ENCODE assay signal across 8 mouse cellular contexts in the genomic region with DNA sequence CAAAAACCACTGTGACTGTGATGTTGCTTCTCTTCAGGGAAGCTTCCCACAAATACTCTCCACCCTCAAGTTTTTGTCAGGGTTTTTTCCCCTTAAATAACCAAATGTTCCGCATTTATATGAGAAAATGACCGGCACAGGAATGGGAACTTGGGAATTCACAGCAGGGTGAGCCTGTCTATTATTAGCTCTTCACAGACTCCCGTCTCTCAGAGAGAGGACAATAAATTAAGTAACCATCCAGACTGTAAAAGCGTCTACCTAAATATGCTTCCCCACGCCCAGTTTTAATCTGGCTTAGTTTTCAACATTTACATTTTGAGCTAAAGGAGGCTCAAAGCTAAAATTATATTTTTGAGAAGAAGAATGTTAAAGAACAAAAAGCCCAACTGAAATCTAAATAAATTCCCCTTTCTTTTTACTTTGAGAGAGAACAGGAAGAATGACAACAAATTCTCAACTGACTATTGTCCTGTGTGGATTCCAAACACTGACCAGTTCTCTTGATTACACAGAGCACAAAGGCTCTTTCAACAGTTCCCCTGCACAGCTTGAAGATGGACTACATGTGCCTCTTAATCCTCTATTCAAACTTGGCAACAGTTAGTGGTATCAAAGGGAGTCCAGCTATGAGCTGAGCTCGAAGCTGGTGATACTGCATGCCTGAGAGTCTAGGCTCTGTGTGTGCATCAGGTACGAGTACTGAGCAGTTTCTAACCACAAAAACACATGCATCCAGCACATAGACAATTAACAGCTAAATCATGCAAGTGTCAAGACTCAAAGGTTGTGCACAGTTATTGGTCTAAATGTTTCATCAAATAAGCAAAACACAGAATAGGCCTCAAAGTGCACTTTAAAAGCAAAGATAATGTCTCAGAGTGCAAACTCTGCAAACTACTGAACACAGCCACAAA.
DNase-seq lines count a peak whose midpoint lies in the region; ATAC-seq and TF ChIP-seq lines count a peak whose summit lies in the region.
"Had no signal": no experiment of that assay in that cellular context is flagged by ENCODE, and none has a peak within 500 bp of the region (broad histone marks: within the 10 kb centered on the region; RNA-seq: fewer than 3 reads in every experiment).

No protein-coding gene starts in this region.

- no peak overlapping the region for H3K4me3 ChIP-seq in lung, embryonic 14.5 days (ENCODE audit: low read depth, low read length)
- H3K4me3 ChIP-seq in forebrain, embryonic 11.5 days (ENCODE audit: low read depth, low read length) = no peak overlapping the region
- no peak overlapping the region for H3K4me3 ChIP-seq in hindbrain, embryonic 15.5 days
- H3K4me3 ChIP-seq in lung, adult 2 months (replicated peaks; ENCODE audit: extremely low read depth, low read depth, low read length) = no peak overlapping the region

- no peaks in the 10 kb centered on the region for H3K27me3 ChIP-seq in lung, embryonic 14.5 days (ENCODE audit: insufficient read depth, low read length)
- H3K27me3 ChIP-seq in forebrain, embryonic 11.5 days (ENCODE audit: control insufficient read depth, insufficient read depth, low read length) = no peaks in the 10 kb centered on the region
- no peaks in the 10 kb centered on the region for H3K27me3 ChIP-seq in hindbrain, embryonic 15.5 days

- H3K9me3 ChIP-seq in lung, embryonic 14.5 days (ENCODE audit: low read depth, low read length) = no peaks in the 10 kb centered on the region
- H3K9me3 ChIP-seq in forebrain, embryonic 11.5 days (ENCODE audit: control insufficient read depth, low read length) = no peaks in the 10 kb centered on the region
- H3K9me3 ChIP-seq in hindbrain, embryonic 15.5 days = no peaks in the 10 kb centered on the region

- no peak for TF ChIP-seq CTCF in lung, embryonic 14.5 days (IDR thresholded peaks at IDR 0.05; ENCODE audit: low read depth)
- no peak for TF ChIP-seq CTCF in lung, adult 2 months (IDR thresholded peaks at IDR 0.05; ENCODE audit: insufficient read depth, low read length)

- H3K36me3 ChIP-seq in lung, embryonic 14.5 days (ENCODE audit: insufficient read depth) = no peaks in the 10 kb centered on the region
- H3K36me3 ChIP-seq in forebrain, embryonic 11.5 days (ENCODE audit: control insufficient read depth, insufficient read depth, low read length) = no peaks in the 10 kb centered on the region
- no peaks in the 10 kb centered on the region for H3K36me3 ChIP-seq in hindbrain, embryonic 15.5 days

- no peak for DNase-seq in lung, embryonic 14.5 days
- DNase-seq in lung, adult 18-20 months = no peak
- no peak for DNase-seq in forebrain, embryonic 11.5 days (ENCODE audit: low spot score)
- peak; percentile 45 for DNase-seq in retina, embryonic 14.5 days (ENCODE audit: low spot score)
- no peak for DNase-seq in lung, adult 2 months
- no peak for DNase-seq in T-cell, adult 2 months (ENCODE audit: low spot score)
- DNase-seq: adrenal gland, postnatal 10 days had no signal

- 41% methylated on average over 7 of the region's 7 CpGs for WGBS in lung, embryonic 14.5 days
- WGBS in forebrain, embryonic 11.5 days = 6% methylated on average over 7 of the region's 7 CpGs
- WGBS in hindbrain, embryonic 15.5 days = 5% methylated on average over 7 of the region's 7 CpGs
- WGBS in lung, adult 2 months = 47% methylated on average over 7 of the region's 7 CpGs

- H3K4me2 ChIP-seq in lung, embryonic 14.5 days = no peak overlapping the region
- no peak overlapping the region for H3K4me2 ChIP-seq in forebrain, embryonic 11.5 days (ENCODE audit: low read depth, low read length, severe bottlenecking)
- H3K4me2 ChIP-seq in hindbrain, embryonic 15.5 days = no peak overlapping the region

- TF ChIP-seq POLR2A in lung, adult 2 months (IDR thresholded peaks at IDR 0.05; ENCODE audit: borderline replicate concordance, extremely low read depth, low read depth, low read length) = no peak

- peak overlapping the region; percentile 24; the same call in 1 of the 2 replicates for H3K27ac ChIP-seq in lung, embryonic 14.5 days (ENCODE audit: low read depth)
- peak overlapping the region; percentile 71 for H3K27ac ChIP-seq in forebrain, embryonic 11.5 days (ENCODE audit: low read depth, low read length)
- H3K27ac ChIP-seq in hindbrain, embryonic 15.5 days (replicated peaks) = no peak overlapping the region

- H3K9ac ChIP-seq in lung, embryonic 14.5 days = no peak overlapping the region
- H3K9ac ChIP-seq in forebrain, embryonic 11.5 days (ENCODE audit: low read length) = no peak overlapping the region
- H3K9ac ChIP-seq in hindbrain, embryonic 15.5 days = no peak overlapping the region

- H3K4me1 ChIP-seq in lung, embryonic 14.5 days (ENCODE audit: insufficient read depth) = no peaks in the 10 kb centered on the region; the same call in 1 of the 2 replicates
- peaks cover 20% of the 10 kb centered on the region; the same call in 1 of the 2 replicates for H3K4me1 ChIP-seq in forebrain, embryonic 11.5 days (replicated peaks; ENCODE audit: control insufficient read depth, insufficient read depth, low read length)
- peaks cover 7% of the 10 kb centered on the region; the same call in 1 of the 2 replicates for H3K4me1 ChIP-seq in hindbrain, embryonic 15.5 days (replicated peaks)
- H3K4me1 ChIP-seq in lung, adult 2 months (ENCODE audit: control insufficient read depth, insufficient read depth, low read length) = no peaks in the 10 kb centered on the region

- ATAC-seq in lung, embryonic 14.5 days (ENCODE audit: insufficient read depth) = no peak
- ATAC-seq in forebrain, embryonic 11.5 days (replicated peaks; ENCODE audit: low FRiP score) = peak; percentile 91
- peak; percentile 51; the same call in 1 of the 2 replicates for ATAC-seq in hindbrain, embryonic 15.5 days (ENCODE audit: low FRiP score, low read depth)
